Mouse (Mus musculus) G1E (cell line): ENCODE results near the gene Apol7e.
"Not testable (repeated sequence)": the region's sequence is repeated elsewhere in the genome, so short reads cannot be mapped to it uniquely, and the experiment has no call there.

Experiments
- GATA1 ChIP-seq: IDR thresholded peaks from 2 replicates; pipeline ENCODE4 v1.6.1; 2012; ENCODE audit warnings: borderline replicate concordance, low read length, inconsistent platforms, mixed read lengths
- TAL1 ChIP-seq: conservative IDR thresholded peaks from 2 replicates; pipeline ENCODE4 v1.6.1; 2012; ENCODE audit warnings: low read depth, low read length, inconsistent platforms, mixed read lengths

- TF ChIP-seq TAL1, GATA1: not testable (repeated sequence)
These were observed 24.6 kb upstream of the Apol7e start for GRCm38 (mm10) chr15:77674081-77674480.
